Mouse (Mus musculus) limb, embryonic 14.5 days (tissue): ENCODE data around the gene Spc24. TPM values are rescaled to one million over a fixed set of nuclear protein-coding genes. Genes with fewer than 3 reads are reported as not detected.
A peak's percentile ranks its signal among the peaks of the same experiment; 100 is the strongest.

Source experiments
- ATAC-seq: fragments of 200-750 bp; cut with Nextera tagmentation; 2 replicates; pipeline ENCODE4 v1.8.0; 2017; ENCODE audit warnings: low read depth, moderate number of reproducible peaks, moderate TSS enrichment; ENCODE audit not compliant: low FRiP score
- DNase-seq: peaks from one replicate; pipeline ENCODE4 v3.0.0-alpha.2; 2015; ENCODE audit warnings: low spot score
- H3K27ac ChIP-seq: fragments of 300-500 bp; sonication (generic); replicated peaks from 2 replicates; pipeline ENCODE4 v1.5.1; 2014; ENCODE audit warnings: low read depth, mild to moderate bottlenecking, low read length, moderate library complexity, mixed read lengths
- H3K27me3 ChIP-seq: fragments of 300-500 bp; sonication (generic); 2 replicates; pipeline ENCODE4 v1.6.1; 2014; ENCODE audit warnings: low read length, mixed read lengths; ENCODE audit not compliant: control insufficient read depth, insufficient read depth
- H3K36me3 ChIP-seq: fragments of 300-500 bp; sonication (generic); 2 replicates; pipeline ENCODE4 v1.6.1; 2014; ENCODE audit warnings: mild to moderate bottlenecking, low read length, moderate library complexity, mixed read lengths; ENCODE audit not compliant: control insufficient read depth, insufficient read depth
- H3K4me1 ChIP-seq: fragments of 300-500 bp; sonication (generic); 2 replicates; pipeline ENCODE4 v1.6.1; 2014; ENCODE audit warnings: antibody characterized with exemption, low read length, mixed read lengths; ENCODE audit not compliant: control insufficient read depth, insufficient read depth
- H3K4me2 ChIP-seq: fragments of 300-500 bp; sonication (generic); replicated peaks from 2 replicates; pipeline ENCODE4 v1.6.1; 2014; ENCODE audit warnings: low read depth, mild to moderate bottlenecking, low read length, moderate library complexity; ENCODE audit not compliant: severe bottlenecking
- H3K4me3 ChIP-seq: fragments of 300-500 bp; sonication (generic); replicated peaks from 2 replicates; pipeline ENCODE4 v1.5.1; 2014; ENCODE audit warnings: low read length
- H3K9ac ChIP-seq: fragments of 300-500 bp; sonication (generic); 2 replicates; pipeline ENCODE4 v1.6.1; 2014; ENCODE audit warnings: mild to moderate bottlenecking, low read depth, low read length, moderate library complexity; ENCODE audit not compliant: severe bottlenecking
- H3K9me3 ChIP-seq: fragments of 300-500 bp; sonication (generic); 2 replicates; pipeline ENCODE4 v1.6.1; 2016; ENCODE audit warnings: low read length; ENCODE audit not compliant: control insufficient read depth
- POLR2A ChIP-seq: fragments of 200-500 bp; IDR thresholded peaks from 2 replicates; pipeline ENCODE4 v1.8.0; 2012; ENCODE audit warnings: inconsistent platforms, mild to moderate bottlenecking, moderate library complexity, borderline replicate concordance; ENCODE audit not compliant: insufficient read depth, insufficient read length; ENCODE audit errors: extremely low read depth
- WGBS: fragments of 180-500 bp; shearing (Covaris S2); extraction: QIAGEN DNeasy Blood & Tissue Kit; methylation state at CpG from one replicate; pipeline ENCODE4 v1.1.7; 2014; 5-methylcytosine and 5-hydroxymethylcytosine counted together
- polyA plus RNA-seq, 2 experiments: library from polyadenylated mRNA; depleted of rRNA in 1 of 2; stranded (reverse) in 1 of 2; unstranded in 1 of 2; fragments of >200 nt; fragmentation: Nextera tagmentation in 1 of 2; extraction: Ambion mirVana in 1 of 2; gene quantifications; 2 replicates each; pipeline versions ENCODE4 v1.2.1 to v1.2.3; 2012 to 2014

Gene Spc24
- polyA plus RNA-seq, 2 experiments = 68.8 to 84.3 TPM

DNA sequence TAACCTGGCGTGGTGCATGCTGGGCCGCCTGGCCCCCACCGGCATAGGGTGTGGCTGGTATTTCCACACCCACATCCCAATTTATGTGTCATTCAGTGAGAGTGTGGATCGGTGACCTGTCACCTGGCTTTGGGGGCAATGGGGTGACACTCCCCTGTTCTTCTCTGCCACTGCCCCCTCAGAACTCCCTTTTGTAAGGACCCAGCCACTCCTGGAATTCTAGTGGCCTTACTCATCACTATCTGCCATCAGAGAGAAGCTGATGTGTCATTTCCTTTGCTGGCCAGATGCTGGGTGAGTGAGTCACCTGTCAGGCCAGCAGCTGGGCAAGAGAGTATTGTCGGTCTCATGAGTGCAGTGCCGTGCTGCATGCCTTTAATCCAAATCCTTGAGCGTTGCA lies 30.8 kb downstream of the Spc24 start:
- H3K27ac ChIP-seq = no peak overlapping the region
- H3K4me2 ChIP-seq = no peak overlapping the region
- no peak overlapping the region for H3K4me3 ChIP-seq
- no peak for TF ChIP-seq POLR2A
- ATAC-seq = no peak
- WGBS = 83% methylated on average over 7 of the region's 7 CpGs
- peaks cover 13% of the 10 kb centered on the region for H3K4me1 ChIP-seq
- peaks cover 46% of the 10 kb centered on the region for H3K36me3 ChIP-seq
- no peaks in the 10 kb centered on the region for H3K9me3 ChIP-seq
- no peak for DNase-seq
- H3K27me3 ChIP-seq = no peaks in the 10 kb centered on the region
- no peak overlapping the region for H3K9ac ChIP-seq

DNA sequence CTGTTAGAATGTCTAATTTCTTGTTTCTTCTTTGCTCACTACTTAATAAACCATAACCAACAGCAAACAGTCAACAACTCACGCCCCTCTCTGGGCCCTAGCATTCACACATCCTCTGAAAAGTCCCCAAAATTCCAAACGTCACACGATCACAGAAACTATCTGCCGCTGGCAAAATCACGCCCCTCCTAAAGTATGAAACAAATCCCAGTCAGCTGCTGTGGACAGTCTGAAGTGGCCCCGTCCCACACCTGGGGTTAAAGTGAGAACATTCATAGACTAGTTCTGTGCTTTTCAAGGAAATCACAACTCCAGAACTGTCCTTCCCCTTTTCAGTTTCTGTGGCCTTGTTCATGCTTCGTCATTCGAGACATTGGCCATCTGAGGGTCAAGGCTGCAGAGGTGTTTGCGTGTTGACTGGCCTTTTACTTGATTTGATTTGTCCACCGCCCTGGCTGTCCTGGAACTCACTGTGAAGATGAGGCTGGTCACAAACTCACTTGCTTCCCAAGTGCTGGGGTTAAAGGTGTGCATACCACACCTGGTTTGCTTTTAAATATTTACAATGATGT lies 31.8 kb downstream of the Spc24 start:
- no peak for TF ChIP-seq POLR2A
- WGBS = 83% methylated on average over 10 of the region's 10 CpGs
- Histone ChIP-seq H3K27ac (no peak overlapping the region), H3K4me3 (no peak overlapping the region), H3K9ac (no peak overlapping the region), H3K4me1 (peaks cover 13% of the 10 kb centered on the region), H3K9me3 (no peaks in the 10 kb centered on the region), H3K4me2 (no peak overlapping the region), H3K27me3 (no peaks in the 10 kb centered on the region), H3K36me3 (peaks cover 37% of the 10 kb centered on the region)
- no peak for ATAC-seq
- no peak for DNase-seq

DNA sequence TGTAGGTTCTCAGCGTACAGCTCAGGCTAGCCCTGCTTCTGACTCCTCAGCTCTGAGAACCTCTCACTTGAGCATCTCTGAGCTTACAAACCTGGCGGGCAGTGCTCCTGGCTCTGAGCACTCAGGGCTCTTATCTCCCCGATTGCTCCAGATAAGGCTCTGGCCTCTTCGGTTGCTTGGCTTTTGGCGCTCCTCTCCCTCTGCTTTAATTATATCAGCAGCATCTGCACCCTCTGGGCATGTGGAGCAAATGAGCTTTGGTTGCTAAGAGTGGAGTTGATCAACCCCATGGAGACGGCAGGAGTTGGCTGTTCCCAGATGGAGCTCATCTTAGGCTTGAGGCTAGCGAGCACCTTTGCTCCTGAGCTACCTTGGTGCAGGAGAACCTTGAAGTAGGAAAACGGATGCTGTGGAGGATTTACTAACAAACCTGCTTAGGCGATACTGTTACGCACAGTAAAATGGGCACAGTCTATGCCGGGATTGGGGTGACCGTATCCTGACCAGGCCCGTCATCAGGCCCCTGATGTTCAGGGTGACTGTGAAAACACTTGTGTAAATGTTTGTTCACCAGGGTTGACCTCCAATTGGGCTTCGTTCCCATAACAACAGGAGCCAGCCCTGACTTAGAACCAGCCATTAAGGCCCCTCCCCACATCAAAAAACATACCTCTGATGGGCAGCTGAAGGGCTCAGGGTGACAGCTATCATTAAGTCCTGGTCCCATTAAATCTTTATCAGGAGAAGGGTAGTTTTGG lies 33.7 kb downstream of the Spc24 start:
- no peak overlapping the region for H3K9ac ChIP-seq
- DNase-seq = no peak
- no peaks in the 10 kb centered on the region for H3K27me3 ChIP-seq
- TF ChIP-seq POLR2A = no peak
- H3K27ac ChIP-seq = no peak overlapping the region
- WGBS = 82% methylated on average over 14 of the region's 14 CpGs
- H3K4me2 ChIP-seq = no peak overlapping the region
- H3K36me3 ChIP-seq = peaks cover 18% of the 10 kb centered on the region
- no peak for ATAC-seq
- H3K4me1 ChIP-seq = peaks cover 17% of the 10 kb centered on the region
- H3K9me3 ChIP-seq = no peaks in the 10 kb centered on the region
- no peak overlapping the region for H3K4me3 ChIP-seq

DNA sequence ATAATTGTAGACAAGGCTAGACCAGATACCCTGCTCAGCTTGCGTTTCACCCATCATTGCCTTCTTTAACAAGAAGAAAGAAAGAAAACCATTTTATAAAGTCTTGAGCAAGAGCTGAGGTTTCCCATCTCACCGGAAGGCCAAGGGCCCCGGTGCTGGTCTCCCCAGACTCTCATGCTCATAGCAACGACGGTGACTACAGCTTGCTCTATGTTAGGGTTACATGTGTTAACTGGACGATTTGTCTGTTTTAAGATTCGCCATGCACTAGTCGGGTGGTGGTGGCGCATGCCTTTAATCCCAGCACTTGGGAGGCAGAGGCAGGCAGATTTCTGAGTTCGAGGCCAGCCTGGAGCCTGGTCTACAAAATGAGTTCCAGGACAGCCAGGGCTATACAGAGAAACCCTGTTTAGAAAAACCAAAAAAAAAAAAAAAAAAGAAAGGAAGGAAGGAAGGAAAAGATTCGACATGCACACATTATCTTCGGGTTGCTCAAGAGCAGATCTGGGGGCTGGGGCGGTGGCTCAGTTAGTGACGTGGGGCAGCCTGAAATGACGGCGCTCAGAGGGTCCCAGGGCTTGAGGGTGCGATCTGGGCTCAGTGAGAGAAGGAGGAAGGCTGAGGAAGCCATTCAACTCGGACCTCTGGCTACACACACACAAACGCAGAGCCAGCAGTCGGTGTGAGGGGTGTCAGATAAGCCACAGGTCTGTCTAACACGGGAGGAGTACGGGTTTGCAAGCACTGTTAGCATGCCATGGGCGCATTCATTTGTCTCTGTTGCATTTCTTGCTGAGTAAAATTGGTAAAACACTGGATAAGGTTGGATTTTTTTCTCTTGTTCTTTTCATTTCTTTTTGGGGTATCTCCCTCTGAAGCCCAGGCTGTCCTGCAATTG lies 34.6 kb downstream of the Spc24 start:
- TF ChIP-seq POLR2A = no peak
- no peaks in the 10 kb centered on the region for H3K9me3 ChIP-seq
- 0 out of 2 replicates have a peak overlapping the region, but pooled peaks have one; percentile 43 for H3K9ac ChIP-seq
- no peak for DNase-seq
- H3K27ac ChIP-seq = no peak overlapping the region
- H3K4me1 ChIP-seq = peaks cover 17% of the 10 kb centered on the region
- peak overlapping the region; percentile 71 for H3K4me3 ChIP-seq
- no peaks in the 10 kb centered on the region for H3K27me3 ChIP-seq
- H3K36me3 ChIP-seq = peaks cover 18% of the 10 kb centered on the region
- 87% methylated on average over 23 of the region's 23 CpGs for WGBS
- H3K4me2 ChIP-seq = peak overlapping the region; percentile 77
- no peak for ATAC-seq

DNA sequence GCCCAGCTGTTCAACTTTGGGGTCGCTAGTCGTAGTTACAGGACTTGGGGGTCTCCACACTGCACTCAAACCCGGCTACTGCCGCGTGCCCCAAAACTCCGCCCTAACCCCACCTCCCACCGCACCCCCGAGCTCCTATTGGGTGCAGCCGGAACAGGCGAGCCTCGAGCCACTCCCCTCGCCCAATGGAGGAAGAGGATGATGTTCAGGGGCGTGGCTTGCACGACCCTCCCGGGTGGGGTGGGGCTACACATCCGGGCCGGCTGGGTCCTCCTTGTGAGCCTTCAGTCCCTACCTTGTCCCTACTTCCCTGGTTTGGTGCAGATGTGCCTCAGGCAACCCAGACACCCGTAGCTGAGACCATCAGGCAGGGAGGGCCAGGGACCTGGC lies 36.0 kb downstream of the Spc24 start:
- H3K27me3 ChIP-seq = no peaks in the 10 kb centered on the region
- ATAC-seq (peak; percentile 95), DNase-seq (peak; percentile 95)
- WGBS = 0% methylated on average over 12 of the region's 18 CpGs
- peaks cover 17% of the 10 kb centered on the region for H3K4me1 ChIP-seq
- H3K36me3 ChIP-seq = peaks cover 17% of the 10 kb centered on the region
- H3K4me3 ChIP-seq = peak overlapping the region; percentile 71
- TF ChIP-seq POLR2A = no peak
- H3K9ac ChIP-seq = peak overlapping the region; percentile 59
- peak overlapping the region; percentile 91 for H3K27ac ChIP-seq
- no peaks in the 10 kb centered on the region for H3K9me3 ChIP-seq
- peak overlapping the region; percentile 77 for H3K4me2 ChIP-seq
